ENCODE assay signal across 8 mouse cellular contexts in the genomic region with DNA sequence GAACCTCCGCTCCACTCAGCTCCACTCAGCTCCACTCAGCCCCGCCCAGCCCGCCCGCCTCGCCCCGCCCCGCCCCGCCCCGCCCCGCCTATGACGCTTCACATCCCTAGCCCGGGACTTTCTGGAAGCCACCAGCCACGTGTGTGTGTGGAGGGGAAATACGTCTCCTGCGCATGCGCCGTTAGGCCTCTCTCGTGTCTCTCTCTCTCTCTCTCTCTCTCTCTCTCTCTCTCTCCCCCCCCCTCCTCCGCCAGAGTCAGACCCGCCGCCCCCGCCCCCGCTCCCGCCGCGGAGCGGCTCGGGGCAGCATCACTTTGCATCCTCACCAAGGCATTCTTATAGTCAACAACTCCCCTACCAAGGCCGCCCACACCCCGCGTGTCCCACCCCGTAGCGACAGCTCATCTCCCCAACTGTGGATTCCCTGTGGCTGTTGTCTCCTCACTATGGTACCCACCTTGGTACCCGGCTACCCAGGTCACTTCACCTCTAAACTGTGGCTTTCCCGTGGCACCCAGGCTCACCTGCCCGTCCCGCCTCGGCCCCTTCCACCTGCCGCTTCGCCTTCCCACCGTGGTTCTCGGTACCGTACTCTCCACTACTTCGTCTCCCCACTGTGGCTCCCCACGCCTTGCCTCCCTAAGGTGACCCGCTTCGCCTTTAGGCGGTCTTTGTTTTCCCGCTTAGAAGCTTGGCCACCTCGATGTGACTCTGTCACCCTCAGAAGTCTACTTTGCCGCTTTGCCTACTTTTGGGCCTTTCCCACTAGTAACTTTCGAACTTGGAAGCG. TPM values are rescaled to one million over a fixed set of nuclear protein-coding genes. Genes with fewer than 3 reads are reported as not detected.
DNase-seq lines count a peak whose midpoint lies in the region; ATAC-seq and TF ChIP-seq lines count a peak whose summit lies in the region.

No protein-coding gene starts in this region.

- ATAC-seq in embryonic facial prominence, embryonic 11.5 days (replicated peaks; ENCODE audit: insufficient number of reproducible peaks, low FRiP score, low TSS enrichment, low read depth): peak; percentile 88
- ATAC-seq in midbrain, embryonic 11.5 days (ENCODE audit: low FRiP score): peak; percentile 92

- WGBS in embryonic facial prominence, embryonic 11.5 days: 54% methylated on average over 39 of the region's 53 CpGs
- WGBS in heart, adult 2 months: 41% methylated on average over 49 of the region's 53 CpGs
- WGBS in limb, embryonic 10.5 days: 45% methylated on average over 36 of the region's 53 CpGs
- 48% methylated on average over 38 of the region's 53 CpGs for WGBS in midbrain, embryonic 11.5 days

- H3K36me3 ChIP-seq in embryonic facial prominence, embryonic 11.5 days (replicated peaks; ENCODE audit: control insufficient read depth, insufficient read depth, low read depth, low read length): no peaks in the 10 kb centered on the region
- H3K36me3 ChIP-seq in heart, adult 2 months (ENCODE audit: control insufficient read depth, insufficient read depth, low read length): no peaks in the 10 kb centered on the region
- no peaks in the 10 kb centered on the region for H3K36me3 ChIP-seq in limb, embryonic 10.5 days
- no peaks in the 10 kb centered on the region for H3K36me3 ChIP-seq in midbrain, embryonic 11.5 days (ENCODE audit: control insufficient read depth, insufficient read depth, low read length)

- no peaks in the 10 kb centered on the region for H3K79me2 ChIP-seq in heart, adult 2 months (replicated peaks; ENCODE audit: control insufficient read depth, insufficient read depth, low read length)

- peak; percentile 63 for DNase-seq in layer of hippocampus, adult 11-12 months (ENCODE audit: low spot score)
- no peak for DNase-seq in layer of hippocampus, adult 9-10 months (ENCODE audit: low spot score)
- peak; percentile 77 for DNase-seq in embryonic facial prominence, embryonic 11.5 days (ENCODE audit: low spot score)
- DNase-seq in heart, adult 2 months: peak; percentile 31 to 67
- peak; percentile 16 for DNase-seq in kidney, adult 18-20 months
- peak; percentile 64 for DNase-seq in limb, embryonic 10.5 days (ENCODE audit: low spot score)
- peak; percentile 86 for DNase-seq in midbrain, embryonic 11.5 days (ENCODE audit: low spot score, missing footprints)
- DNase-seq in skeletal muscle tissue, adult 2 months (ENCODE audit: low read depth, low spot score): peak; percentile 66

- intact Hi-C loops in heart, adult 2 months (cut with DNase I): no loop called here

- no peaks in the 10 kb centered on the region for H3K9me3 ChIP-seq in embryonic facial prominence, embryonic 11.5 days (replicated peaks; ENCODE audit: control insufficient read depth, low read length)
- H3K9me3 ChIP-seq in limb, embryonic 10.5 days (replicated peaks): no peaks in the 10 kb centered on the region
- no peaks in the 10 kb centered on the region for H3K9me3 ChIP-seq in midbrain, embryonic 11.5 days (ENCODE audit: control insufficient read depth, low read length)

- no peak overlapping the region for H3K27ac ChIP-seq in embryonic facial prominence, embryonic 11.5 days (replicated peaks; ENCODE audit: low read depth, low read length)
- H3K27ac ChIP-seq in heart, adult 2 months: no peak overlapping the region
- H3K27ac ChIP-seq in limb, embryonic 10.5 days: peak overlapping the region; percentile 77
- H3K27ac ChIP-seq in midbrain, embryonic 11.5 days (ENCODE audit: low read depth, low read length): no peak overlapping the region

- H3K4me3 ChIP-seq in embryonic facial prominence, embryonic 11.5 days (ENCODE audit: low read depth, low read length): peak overlapping the region; percentile 24
- no peak overlapping the region for H3K4me3 ChIP-seq in heart, adult 2 months
- peak overlapping the region; percentile 44 for H3K4me3 ChIP-seq in limb, embryonic 10.5 days
- 0 out of 2 replicates have a peak overlapping the region, but pooled peaks have one; percentile 9 for H3K4me3 ChIP-seq in midbrain, embryonic 11.5 days (ENCODE audit: low read depth, low read length)

- H3K4me2 ChIP-seq in embryonic facial prominence, embryonic 11.5 days (ENCODE audit: low read depth, low read length): peak overlapping the region; percentile 19
- peak overlapping the region; percentile 33 for H3K4me2 ChIP-seq in midbrain, embryonic 11.5 days

- no peaks in the 10 kb centered on the region for H3K27me3 ChIP-seq in embryonic facial prominence, embryonic 11.5 days (ENCODE audit: control insufficient read depth, insufficient read depth, low read length)
- H3K27me3 ChIP-seq in heart, adult 2 months (ENCODE audit: control insufficient read depth, insufficient read depth, low read length): no peaks in the 10 kb centered on the region
- peaks cover 71% of the 10 kb centered on the region for H3K27me3 ChIP-seq in limb, embryonic 10.5 days (ENCODE audit: low read depth, poor library complexity, severe bottlenecking)
- peaks cover 2% of the 10 kb centered on the region; the same call in 1 of the 2 replicates for H3K27me3 ChIP-seq in midbrain, embryonic 11.5 days (ENCODE audit: control insufficient read depth, insufficient read depth, low read length)

- 0 out of 2 replicates have a peak overlapping the region, but pooled peaks have one; percentile 37 for H3K9ac ChIP-seq in embryonic facial prominence, embryonic 11.5 days (replicated peaks; ENCODE audit: low read length)
- H3K9ac ChIP-seq in heart, adult 2 months (ENCODE audit: low read depth, low read length): peak overlapping the region; percentile 2; the same call in 1 of the 2 replicates
- no peak overlapping the region for H3K9ac ChIP-seq in midbrain, embryonic 11.5 days (ENCODE audit: low read length)

- no peak for TF ChIP-seq POLR2A in heart, adult 2 months (IDR thresholded peaks at IDR 0.05; ENCODE audit: insufficient read depth, low read depth, low read length)

- no peak for TF ChIP-seq EP300 in heart, adult 2 months (IDR thresholded peaks at IDR 0.05; ENCODE audit: insufficient read depth, low read depth, low read length)

- no peak for TF ChIP-seq CTCF in heart, adult 2 months (IDR thresholded peaks at IDR 0.05)

- H3K4me1 ChIP-seq in embryonic facial prominence, embryonic 11.5 days (ENCODE audit: control insufficient read depth, insufficient read depth, low read length): no peaks in the 10 kb centered on the region
- no peaks in the 10 kb centered on the region for H3K4me1 ChIP-seq in heart, adult 2 months (ENCODE audit: control insufficient read depth, insufficient read depth, low read length)
- no peaks in the 10 kb centered on the region for H3K4me1 ChIP-seq in limb, embryonic 10.5 days
- H3K4me1 ChIP-seq in midbrain, embryonic 11.5 days (ENCODE audit: control insufficient read depth, insufficient read depth, low read length): no peaks in the 10 kb centered on the region

RNA-seq across cellular contexts. Expression of gene Nxf2, which starts 1.1 kb away (rescaled TPM):
- 0.97 and 1.3 TPM in 2 replicates for polyA plus RNA-seq in embryonic facial prominence, embryonic 11.5 days (2014; fragmentation: Nextera tagmentation; extraction: Ambion mirVana)
- not detected for total RNA-seq in heart, adult 2 months (2021)
- polyA plus RNA-seq in heart, adult 2 months (2012; rRNA removed): 0.06 TPM in 1 of 2 replicates, not detected in the other
- 0.46 and 0.75 TPM in 2 replicates for polyA plus RNA-seq in limb, embryonic 10.5 days (2016; fragmentation: Nextera tagmentation; extraction: Ambion mirVana)
- polyA plus RNA-seq in midbrain, embryonic 11.5 days (2014; fragmentation: Nextera tagmentation; extraction: Ambion mirVana): 0.45 and 0.80 TPM in 2 replicates

RNA-seq across cellular contexts. Expression of gene Zmat1, which starts 45.5 kb away (rescaled TPM):
- 6.2 and 7.0 TPM in 2 replicates for polyA plus RNA-seq in embryonic facial prominence, embryonic 11.5 days (2014; fragmentation: Nextera tagmentation; extraction: Ambion mirVana)
- 1 to 10 TPM; 4.2 to 8.2 TPM for total RNA-seq in heart, adult 2 months (2021)
- 1.1 and 1.8 TPM in 2 replicates for polyA plus RNA-seq in heart, adult 2 months (2012; rRNA removed)
- polyA plus RNA-seq in limb, embryonic 10.5 days (2016; fragmentation: Nextera tagmentation; extraction: Ambion mirVana): 2.3 and 3.8 TPM in 2 replicates
- 5.3 and 6.7 TPM in 2 replicates for polyA plus RNA-seq in midbrain, embryonic 11.5 days (2014; fragmentation: Nextera tagmentation; extraction: Ambion mirVana)
